Mouse (Mus musculus): ENCODE measurements around the gene Gfod2.

DNA sequence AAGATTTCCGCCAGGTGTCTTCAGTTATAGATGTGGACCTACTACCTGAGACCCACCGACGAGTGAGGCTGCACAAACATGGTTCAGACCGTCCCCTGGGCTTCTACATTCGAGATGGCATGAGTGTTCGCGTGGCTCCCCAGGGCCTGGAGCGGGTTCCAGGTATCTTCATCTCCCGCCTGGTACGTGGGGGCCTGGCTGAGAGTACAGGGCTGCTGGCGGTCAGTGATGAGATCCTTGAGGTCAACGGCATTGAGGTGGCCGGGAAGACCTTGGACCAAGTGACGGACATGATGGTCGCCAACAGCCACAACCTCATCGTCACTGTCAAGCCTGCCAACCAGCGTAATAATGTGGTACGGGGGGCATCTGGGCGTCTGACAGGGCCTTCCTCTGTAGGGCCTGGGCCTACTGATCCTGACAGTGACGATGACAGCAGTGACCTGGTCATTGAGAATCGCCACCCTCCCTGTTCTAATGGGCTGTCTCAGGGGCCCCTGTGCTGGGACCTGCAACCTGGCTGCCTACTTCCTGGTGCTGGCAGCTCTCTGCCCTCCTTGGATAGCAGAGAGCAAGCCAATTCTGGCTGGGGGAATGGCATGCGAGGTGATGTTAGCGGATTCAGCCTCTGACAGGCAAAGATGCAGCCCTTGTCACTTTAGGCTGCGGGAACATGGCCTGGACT, 55.6 kb downstream of the Gfod2 start:
- TF ChIP-seq EP300 (IDR thresholded peaks at IDR 0.05; ENCODE audit: low read depth), result no peak
- TF ChIP-seq CTCF (IDR thresholded peaks at IDR 0.05; ENCODE audit: low read depth), result no peak

Measured in liver, postnatal 0 days (tissue).